Mouse (Mus musculus) gastrocnemius, postnatal 4 days (tissue): ENCODE measurements around the gene Adamts7. TPM values are rescaled to one million over a fixed set of nuclear protein-coding genes. Genes with fewer than 3 reads are reported as not detected.
A peak's percentile ranks its signal among the peaks of the same experiment; 100 is the strongest.

Experiments
- DNase-seq, 2 experiments: peaks; one replicate each; pipeline ENCODE4 v3.0.0; 2021 to 2022; ENCODE audit warnings: low spot score in 2 of 2, mixed read lengths in 2 of 2
- long read RNA-seq, 2 experiments: library from polyadenylated mRNA; stranded (forward); transcript quantifications; one replicate each; pipeline ENCODE4 v2.0.0; 2021
- total RNA-seq, 2 experiments: library from RNA; stranded (reverse); gene quantifications; 2 replicates each; pipeline ENCODE4 v1.2.3; 2021

The Adamts7 gene
- total RNA-seq, result 10 to 100 TPM; 13.2 to 15.5 TPM
- long read RNA-seq, experiment 1, full-length matches to known transcripts, result 1 of 4 reads
- long read RNA-seq, experiment 1, partial matches to known transcripts, result 2 of 4 reads
- long read RNA-seq, experiment 1, other reads (novel, unspliced or antisense), result 1 of 4 reads
- long read RNA-seq, experiment 2, full-length matches to known transcripts, result 1 of 7 reads
- long read RNA-seq, experiment 2, partial matches to known transcripts, result 4 of 7 reads
- long read RNA-seq, experiment 2, other reads (novel, unspliced or antisense), result 2 of 7 reads

GRCm38 (mm10) chr9:90162926-90163748 is at the start of gene Adamts7:
Gene Adamts7, plus strand, starts transcription at chr9:90163069.
- peak; percentile 34 to 69 for DNase-seq

- DNase-seq, result no peak
Observed at GRCm38 (mm10) chr9:90113151-90113550, 49.7 kb upstream of the Adamts7 start.

- DNase-seq, result peak; percentile 71 to 89
Observed at GRCm38 (mm10) chr9:90113651-90114566, 49.0 kb upstream of the Adamts7 start.

DNA sequence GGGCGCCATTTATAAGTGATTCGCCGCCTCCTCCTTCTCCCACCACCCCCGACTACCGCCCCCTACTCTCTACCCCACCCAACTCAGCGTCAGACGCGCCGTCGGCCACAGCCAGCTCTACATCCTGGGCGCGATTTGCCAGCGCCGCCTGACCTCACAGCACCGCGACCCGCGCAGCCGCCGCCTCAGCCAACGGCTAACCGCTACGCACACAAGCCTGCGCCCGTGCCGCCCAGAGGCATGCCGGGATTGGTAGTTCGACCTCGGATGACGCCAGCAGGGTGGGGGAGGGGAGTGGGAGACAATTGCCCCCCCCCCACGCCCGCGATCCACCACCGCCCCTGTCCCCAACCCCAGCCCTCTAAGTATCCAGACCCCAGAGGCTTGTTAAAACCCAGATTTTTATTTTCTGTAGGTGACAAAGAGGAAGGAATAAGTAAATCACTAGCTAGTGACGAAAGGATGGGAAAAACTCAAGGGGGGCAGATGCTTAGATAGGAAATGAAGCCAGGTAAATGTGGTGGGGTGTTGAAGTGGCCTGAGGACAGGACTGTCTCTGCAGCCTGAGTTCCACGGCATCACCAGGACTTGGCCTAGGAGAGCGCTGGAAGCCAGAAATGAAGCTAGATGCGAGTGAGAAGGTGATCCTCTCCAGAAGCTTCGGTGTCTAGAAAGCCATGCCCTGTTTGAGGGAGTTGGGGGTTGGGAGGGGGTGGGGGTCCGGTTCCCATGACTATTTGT is 48.1 kb upstream of the Adamts7 start, which contains the start of gene Morf4l1:
Gene Morf4l1 (minus strand): TSS at position 208 of the 741 bp plus-strand sequence.
- peak; percentile 94 to 97 for DNase-seq

DNA sequence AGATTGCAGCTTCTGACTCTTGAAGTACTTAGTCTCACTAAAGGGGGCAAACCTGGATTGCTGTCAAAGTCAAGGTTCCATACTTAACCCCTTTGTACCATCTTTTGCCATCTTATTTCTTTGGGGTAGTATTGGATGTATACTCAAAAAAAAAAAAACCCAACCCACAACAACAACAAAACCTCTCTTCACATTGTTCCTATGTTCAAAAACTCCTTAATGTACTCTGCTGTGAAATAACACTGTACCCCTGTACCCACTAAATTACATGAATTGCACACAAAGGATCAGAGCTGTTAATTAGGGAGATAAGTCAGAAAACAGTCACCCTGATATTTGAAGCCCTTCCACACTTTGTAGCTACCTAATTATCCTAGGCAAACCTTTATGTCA is 47.6 kb upstream of the Adamts7 start:
- DNase-seq, result no peak

GRCm38 (mm10) chr9:90117234-90117633 is 45.6 kb upstream of the Adamts7 start:
- DNase-seq, result no peak

DNA sequence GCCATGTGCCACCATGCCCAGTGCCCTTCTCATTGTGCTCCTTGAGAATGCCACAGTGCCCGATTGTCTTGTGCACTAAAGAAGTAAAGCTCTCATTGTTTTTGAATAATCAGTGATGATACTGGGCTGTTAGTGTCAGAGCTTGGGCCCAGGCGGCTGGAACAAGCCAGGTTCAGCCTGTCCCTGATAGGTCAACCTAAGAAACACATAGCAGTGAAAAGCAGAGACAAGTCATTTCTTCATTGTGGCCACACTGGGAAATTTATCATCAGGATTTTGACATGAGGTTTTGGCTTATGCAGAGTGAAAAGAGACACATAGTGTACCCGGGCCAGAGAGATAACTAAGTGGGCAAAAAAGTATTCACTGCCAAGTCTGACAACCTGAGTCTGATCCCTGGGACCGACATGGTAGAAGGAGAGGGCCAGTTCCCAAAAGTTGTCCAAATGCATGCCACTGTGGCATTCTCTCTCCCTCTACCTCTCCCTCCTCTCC is 40.6 kb upstream of the Adamts7 start:
- no peak for DNase-seq

DNA sequence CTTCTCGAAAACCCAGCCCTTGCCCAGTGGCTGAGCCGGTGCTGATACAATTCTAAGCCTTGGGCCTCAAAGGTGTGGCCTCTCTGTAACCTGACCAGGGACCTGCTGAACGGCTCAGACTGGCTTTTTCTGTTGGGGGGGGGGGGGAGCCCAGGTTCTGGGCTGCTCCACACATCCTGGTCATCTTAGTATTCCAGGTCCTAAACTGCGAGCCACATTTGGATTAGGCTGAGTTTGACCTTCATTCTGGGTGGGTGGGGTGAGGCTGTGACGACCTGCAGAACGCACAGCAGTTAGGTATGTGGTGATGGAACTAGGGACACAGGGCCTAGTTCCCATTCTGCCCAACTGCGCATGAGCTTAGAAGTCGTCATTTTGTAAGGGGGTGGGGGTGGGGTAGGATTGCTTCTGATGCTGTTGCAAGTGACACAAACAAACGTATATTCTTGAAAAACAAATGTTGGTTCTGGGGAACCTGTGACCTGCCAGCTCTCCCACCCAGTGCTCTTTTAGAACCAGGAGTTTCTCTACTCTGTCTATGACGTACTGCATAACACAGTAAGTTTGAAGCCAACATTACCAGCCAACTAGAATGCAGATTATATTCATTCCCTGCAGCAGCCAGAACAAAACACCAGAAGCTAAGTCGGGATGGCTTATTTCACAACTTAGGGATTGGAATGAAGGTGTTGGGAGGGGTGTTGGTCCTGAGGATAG is 38.6 kb upstream of the Adamts7 start:
- no peak for DNase-seq

DNA sequence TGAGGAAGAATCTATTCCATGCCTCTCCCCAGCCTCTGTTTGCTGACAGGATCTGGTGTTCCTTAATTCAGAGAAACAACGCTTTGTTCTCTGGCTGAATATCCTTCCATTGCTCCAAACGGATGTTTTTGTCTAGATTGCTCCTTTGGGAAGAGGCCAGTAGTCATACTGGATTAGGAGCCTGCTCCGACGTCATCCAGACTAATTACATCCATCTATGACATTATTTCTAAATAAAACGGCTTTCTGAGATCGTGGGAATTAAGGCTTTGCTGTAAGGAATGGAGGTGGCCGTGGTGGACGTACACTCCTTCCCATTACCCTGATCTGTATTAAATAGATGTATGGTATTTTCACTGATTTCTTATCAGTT is 38.0 kb upstream of the Adamts7 start:
- no peak for DNase-seq

DNA sequence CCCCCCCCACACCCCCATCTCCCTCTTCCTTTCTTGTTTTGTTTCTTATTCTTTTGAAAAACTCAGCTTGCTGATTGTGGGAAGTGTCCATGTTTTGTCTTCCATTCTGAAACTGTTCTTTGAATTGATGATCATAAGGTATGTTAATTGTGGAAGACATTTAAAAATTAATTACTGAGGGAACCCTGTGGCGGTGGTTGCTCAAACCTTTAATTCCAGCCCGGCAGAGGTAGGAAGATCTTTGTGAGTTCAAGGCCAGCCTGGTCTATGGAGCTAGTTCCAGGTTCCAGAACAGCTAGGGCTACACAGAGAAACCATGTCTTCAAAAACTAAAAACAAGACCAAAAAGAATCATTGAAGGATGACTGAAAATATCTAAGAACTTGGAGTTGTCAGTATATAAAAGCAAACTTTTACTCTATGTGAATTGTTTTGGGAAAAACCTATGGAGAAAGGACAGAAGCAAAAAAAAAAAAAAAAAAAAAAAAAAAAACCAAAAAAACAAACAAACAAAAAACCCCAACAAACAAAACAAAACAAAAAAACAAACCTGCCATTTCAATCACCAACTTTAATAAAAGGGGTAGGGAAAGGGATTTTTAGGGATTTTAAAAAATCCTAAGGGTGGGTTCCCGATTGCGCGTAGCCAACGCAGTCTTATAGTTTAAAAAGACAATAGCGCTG is 37.3 kb upstream of the Adamts7 start:
- DNase-seq, result no peak

DNA sequence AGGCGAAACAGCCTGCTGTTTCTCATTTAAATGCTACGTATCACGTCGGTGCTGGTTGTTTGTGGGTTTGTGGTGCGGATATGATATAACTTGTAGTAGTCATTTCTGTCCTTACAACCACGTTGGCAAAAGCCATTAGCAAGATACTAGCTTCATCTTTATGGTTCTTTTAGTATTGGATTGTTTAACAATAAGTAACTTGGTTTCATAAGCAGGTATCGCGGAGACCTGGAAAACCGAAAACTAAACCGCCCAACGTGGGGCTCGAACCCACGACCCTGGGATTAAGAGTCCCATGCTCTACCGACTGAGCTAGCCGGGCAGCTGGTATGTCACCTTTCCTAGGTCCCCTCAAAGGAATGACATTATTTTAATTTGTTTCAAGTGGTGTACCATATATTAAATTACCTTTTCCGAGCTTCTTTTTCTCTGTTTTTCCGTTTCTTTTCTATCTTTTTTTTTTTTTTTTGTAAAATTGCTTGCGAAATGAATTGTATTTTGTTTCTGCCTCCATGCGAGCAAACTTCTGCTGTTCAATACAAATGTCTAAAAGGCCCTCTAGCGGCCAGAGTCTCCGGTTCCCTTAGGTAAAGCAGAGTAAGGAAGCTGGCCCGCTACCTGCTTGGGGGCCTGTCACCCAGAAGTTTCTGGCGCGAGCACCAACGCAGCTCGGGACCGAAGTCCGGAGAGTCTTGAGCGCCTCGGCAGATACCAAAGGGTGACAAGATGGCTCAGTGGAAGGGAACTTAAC is 36.4 kb upstream of the Adamts7 start:
- DNase-seq, result peak in 1 of 2 experiments; percentile 65

DNA sequence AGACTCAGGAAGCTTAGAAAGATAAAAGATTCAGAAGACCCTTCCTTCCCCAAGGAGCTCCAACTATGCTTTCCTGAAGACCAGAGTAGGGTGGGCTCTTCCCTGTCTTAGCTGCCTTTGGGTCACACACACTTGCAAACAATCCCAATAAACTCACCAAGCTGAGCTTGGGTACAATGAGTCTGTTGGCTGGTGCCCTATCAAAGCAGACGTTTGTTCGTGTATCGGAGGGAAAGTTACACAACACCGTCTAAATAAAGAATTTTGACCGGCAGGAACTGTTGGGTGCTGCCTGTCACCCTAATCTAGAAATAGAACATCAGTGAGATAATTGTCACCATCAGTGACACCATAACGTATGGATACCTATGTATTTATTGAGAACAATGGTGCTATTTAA is 35.7 kb upstream of the Adamts7 start:
- no peak for DNase-seq

DNA sequence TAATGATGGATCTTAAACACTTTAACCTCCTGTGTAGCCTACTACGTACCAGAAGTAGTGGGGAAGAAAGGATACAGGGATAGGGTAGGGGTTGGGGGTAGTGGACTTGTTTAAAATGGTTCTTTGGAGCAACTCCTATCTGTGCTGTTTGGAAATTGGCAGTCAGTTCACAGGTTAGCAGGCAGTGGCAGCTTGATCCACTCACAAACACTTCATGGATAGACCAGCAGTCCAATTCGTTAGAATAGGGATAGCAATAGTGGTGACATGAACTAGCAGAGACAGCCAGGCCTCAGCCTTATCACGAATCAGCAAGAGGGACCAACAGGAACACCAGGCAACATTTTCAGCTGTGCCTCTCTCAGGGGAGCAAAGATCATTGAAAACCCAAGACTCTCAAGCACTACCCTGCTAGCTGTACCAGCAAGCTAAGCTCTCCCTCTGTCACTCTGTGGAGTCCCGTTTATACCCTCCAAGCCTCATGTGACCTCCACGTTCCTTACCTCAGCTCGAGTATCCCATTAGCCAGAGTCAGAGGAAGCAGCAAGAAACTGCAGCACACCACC is 34.1 kb upstream of the Adamts7 start:
- no peak for DNase-seq

GRCm38 (mm10) chr9:90133562-90134355 is 29.1 kb upstream of the Adamts7 start:
- no peak for DNase-seq

DNA sequence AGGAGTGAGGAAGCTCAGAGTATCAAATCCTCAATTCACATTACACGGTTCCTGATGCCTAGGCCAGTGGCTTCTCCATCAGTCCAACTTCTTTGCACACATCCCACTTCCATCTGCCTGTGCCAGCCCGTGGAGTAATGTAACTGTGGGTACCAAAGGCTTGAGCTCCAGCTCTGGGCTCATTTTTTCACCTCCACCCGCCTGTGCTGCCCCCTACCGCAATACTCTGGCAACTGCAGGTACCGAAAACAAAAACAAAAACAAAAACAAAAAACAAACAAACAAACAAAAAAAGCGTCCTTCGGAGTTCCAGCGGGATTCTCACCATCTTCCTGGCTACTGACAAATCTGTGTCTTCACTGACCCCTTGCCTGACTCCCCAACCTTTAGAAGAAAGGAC is 27.4 kb upstream of the Adamts7 start:
- DNase-seq, result no peak

DNA sequence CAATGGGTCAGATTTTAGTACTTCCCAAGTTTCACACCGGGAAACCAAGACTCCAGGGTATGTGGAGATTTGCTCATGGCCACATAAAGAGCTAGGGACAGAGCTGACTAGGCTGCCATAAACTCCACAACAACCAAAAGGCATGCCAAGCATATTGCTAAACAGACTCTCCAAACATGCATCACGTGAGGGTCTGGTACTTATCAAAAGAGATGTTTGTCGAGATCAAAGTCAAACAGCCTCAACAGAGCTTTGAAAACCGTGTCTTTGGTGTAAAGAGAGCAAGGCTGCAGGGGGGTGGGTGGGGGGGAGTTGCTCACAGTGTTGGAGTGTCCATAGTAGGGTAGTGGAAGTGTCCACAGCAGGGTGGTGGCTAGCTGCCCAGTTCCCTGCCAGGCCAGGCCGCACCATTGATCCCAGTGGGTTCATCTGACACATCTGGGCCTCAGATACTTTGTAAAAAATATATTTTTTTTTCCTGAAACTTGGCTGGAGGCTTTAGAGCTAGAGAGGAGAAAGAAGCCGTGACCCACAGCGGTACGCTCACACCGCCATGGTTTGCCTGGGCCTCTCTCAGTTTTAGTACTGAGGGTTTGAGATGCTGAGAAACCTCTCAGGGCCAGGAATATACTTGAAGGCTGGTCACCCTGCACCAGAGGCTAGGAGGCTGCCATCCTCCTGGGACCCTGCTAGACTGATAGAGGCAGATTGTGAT is 26.7 kb upstream of the Adamts7 start:
- no peak for DNase-seq

DNA sequence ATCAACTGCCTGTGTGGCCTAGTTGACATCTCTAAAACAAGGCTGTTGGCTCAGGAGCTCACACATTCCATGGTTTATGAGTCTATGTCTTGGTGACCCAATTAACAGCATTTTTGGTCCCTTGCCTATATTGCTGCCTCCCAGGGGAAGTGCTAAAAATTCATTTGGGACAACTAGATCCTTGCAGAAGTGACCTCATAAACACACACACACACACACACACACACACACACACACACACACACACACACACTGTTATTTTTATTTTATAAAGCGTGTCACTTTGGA is 26.2 kb upstream of the Adamts7 start:
- DNase-seq, result no peak
